Mouse (Mus musculus) liver, embryonic 16.5 days (tissue): ENCODE results near the gene Ednra. TPM values are rescaled to one million over a fixed set of nuclear protein-coding genes. Genes with fewer than 3 reads are reported as not detected.
A peak's percentile ranks its signal among the peaks of the same experiment; 100 is the strongest.

Experiments
- ATAC-seq: fragments of 200-750 bp; cut with Nextera tagmentation; 2 replicates; pipeline ENCODE4 v1.8.0; 2017; ENCODE audit warnings: low read depth, mild to moderate bottlenecking, moderate number of reproducible peaks, moderate library complexity
- H3K27ac ChIP-seq: fragments of 300-500 bp; sonication (generic); 2 replicates; pipeline ENCODE4 v1.5.1; 2014; ENCODE audit warnings: mild to moderate bottlenecking, low read length
- H3K27me3 ChIP-seq: fragments of 300-500 bp; sonication (generic); 2 replicates; pipeline ENCODE4 v1.6.1; 2014; ENCODE audit warnings: low read depth, low read length, mixed read lengths; ENCODE audit not compliant: control insufficient read depth, insufficient read depth
- H3K36me3 ChIP-seq: fragments of 300-500 bp; sonication (generic); 2 replicates; pipeline ENCODE4 v1.6.1; 2014; ENCODE audit warnings: mild to moderate bottlenecking; ENCODE audit not compliant: control insufficient read depth, insufficient read depth
- H3K4me1 ChIP-seq: fragments of 300-500 bp; sonication (generic); 2 replicates; pipeline ENCODE4 v1.6.1; 2014; ENCODE audit warnings: low read depth, low read length, mixed read lengths; ENCODE audit not compliant: control insufficient read depth
- H3K4me2 ChIP-seq: fragments of 300-500 bp; sonication (generic); 2 replicates; pipeline ENCODE4 v1.6.1; 2014; ENCODE audit warnings: low read depth, low read length, mixed read lengths
- H3K4me3 ChIP-seq: fragments of 300-500 bp; sonication (generic); 2 replicates; pipeline ENCODE4 v1.5.1; 2014; ENCODE audit warnings: low read depth, mild to moderate bottlenecking, low read length
- H3K9ac ChIP-seq: fragments of 300-500 bp; sonication (generic); 2 replicates; pipeline ENCODE4 v1.6.1; 2014; ENCODE audit warnings: low read depth, low read length
- H3K9me3 ChIP-seq: fragments of 300-500 bp; sonication (generic); replicated peaks from 2 replicates; pipeline ENCODE4 v1.6.1; 2016; ENCODE audit warnings: low read length; ENCODE audit not compliant: control insufficient read depth
- WGBS: fragments of 180-500 bp; shearing (Covaris S2); extraction: QIAGEN DNeasy Blood & Tissue Kit; methylation state at CpG from one replicate; pipeline ENCODE4 v1.1.7; 2014; ENCODE audit not compliant: insufficient replicate concordance; 5-methylcytosine and 5-hydroxymethylcytosine counted together
- polyA plus RNA-seq: library from polyadenylated mRNA; unstranded; fragments of >200 nt; fragmentation: Nextera tagmentation; extraction: Ambion mirVana; gene quantifications from 2 replicates; pipeline ENCODE4 v1.2.1, GENCODE M21; 2015

The Ednra gene
- polyA plus RNA-seq = 3.4 TPM in 2 replicates

DNA sequence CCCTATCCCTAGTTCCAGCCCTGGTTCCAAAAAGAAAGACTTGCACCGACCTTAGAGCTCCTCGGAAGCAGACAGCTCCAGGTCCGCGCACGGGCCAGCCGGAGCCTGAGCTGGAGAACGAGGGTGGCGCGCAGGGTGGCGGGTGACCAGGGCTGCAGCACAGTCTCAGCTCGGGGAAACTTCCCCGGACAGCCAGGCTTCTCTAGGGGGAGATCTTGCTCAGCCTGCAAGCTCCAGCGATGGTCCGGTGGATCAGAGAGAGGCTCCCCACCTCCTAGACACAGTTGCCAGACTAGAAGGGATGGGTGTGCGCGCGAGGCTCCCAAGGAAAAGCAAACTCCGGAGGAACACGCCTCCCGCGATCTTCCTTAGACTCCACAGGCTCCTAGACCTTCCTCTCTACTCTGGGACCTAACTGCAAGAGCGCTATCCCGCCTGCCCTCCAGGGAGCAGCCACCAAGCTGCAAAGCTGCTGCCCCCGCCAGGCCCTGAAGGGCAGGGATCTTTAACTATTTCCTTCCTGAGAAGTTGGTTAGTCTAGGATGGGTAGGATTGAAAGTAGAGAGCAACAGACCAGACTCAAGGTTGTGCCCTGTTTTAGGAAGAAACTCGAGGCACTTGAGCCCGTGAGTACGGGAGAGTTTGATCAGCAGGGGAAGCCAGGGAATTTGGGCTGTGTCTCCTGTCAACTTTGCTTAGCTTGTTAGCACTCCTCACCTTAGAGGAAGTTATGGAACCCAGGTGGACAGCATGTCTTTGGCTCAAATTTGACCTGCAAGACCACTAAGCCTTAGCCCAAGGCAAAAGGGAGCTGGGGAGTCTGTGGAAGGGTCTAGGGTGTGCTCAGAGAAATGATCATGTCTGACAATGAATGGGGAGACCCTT lies at the start of gene Ednra:
Gene Ednra (minus strand): TSS at position 419 of the 885 bp plus-strand sequence.
- peak within 1 kb of the TSS; percentile 37 for H3K9ac ChIP-seq
- ATAC-seq = peak; percentile 37; the same call in 1 of the 2 replicates
- WGBS = 3% methylated on average over 27 of the region's 27 CpGs

DNA sequence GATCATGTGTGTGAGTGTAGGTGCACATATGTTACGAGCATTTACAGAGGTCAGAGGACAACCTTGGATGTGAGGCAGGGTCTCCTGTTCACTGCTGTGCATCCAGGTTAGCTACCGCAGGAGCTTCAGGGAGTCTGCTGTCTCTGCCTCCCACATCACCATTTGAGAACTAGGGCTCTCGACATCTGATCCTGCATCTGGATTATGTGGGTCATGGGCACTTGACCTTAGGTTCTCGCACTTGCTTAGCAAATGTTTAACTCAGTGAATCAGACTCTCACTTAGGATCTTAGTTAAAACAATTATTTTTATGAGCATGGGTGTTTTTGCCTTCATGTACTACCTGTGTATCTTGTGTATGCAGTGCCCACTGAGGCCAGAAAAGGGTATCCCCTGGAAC lies 49.6 kb upstream of the Ednra start:
- ATAC-seq = no peak
- H3K36me3 ChIP-seq = no peaks in the 10 kb centered on the region

More for the DNA sequence above, at the start of gene Ednra:
- Histone ChIP-seq H3K36me3 (no peaks in the 10 kb centered on the region), H3K9me3 (no peaks in the 10 kb centered on the region), H3K4me2 (peak within 1 kb of the TSS; percentile 57), H3K27me3 (no peaks in the 10 kb centered on the region), H3K4me1 (no peaks in the 10 kb centered on the region; the same call in 1 of the 2 replicates), H3K4me3 (peak within 1 kb of the TSS; percentile 51), H3K27ac (peak within 1 kb of the TSS; percentile 53)

DNA sequence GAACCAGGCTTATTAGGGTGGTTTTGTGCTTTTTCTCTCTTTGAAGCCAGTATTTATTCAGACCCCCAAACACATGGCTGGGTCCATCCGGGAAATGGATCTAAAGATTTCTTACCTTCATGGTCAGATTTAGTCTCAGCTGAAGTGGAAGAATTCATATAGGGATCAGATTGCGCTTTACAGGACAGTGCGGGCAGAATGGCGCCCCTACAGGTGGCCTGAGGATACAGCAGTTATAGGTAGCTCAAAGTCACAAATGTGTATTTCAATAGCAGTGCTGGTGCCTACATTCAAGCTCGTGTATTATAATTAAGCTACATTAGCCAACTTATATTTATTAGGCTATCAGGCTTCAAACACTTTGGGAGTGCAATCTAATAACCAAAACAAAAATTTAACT lies 49.0 kb upstream of the Ednra start:
- ATAC-seq = no peak
- Histone ChIP-seq H3K4me1 (no peaks in the 10 kb centered on the region), H3K4me3 (no peak overlapping the region), H3K4me2 (no peak overlapping the region), H3K27me3 (no peaks in the 10 kb centered on the region), H3K36me3 (no peaks in the 10 kb centered on the region), H3K27ac (no peak overlapping the region), H3K9ac (no peak overlapping the region), H3K9me3 (no peaks in the 10 kb centered on the region)
- 56% methylated on average over 5 of the region's 5 CpGs for WGBS

More for the DNA sequence above, 49.6 kb upstream of the Ednra start:
- H3K4me2 ChIP-seq = no peak overlapping the region
- WGBS = 77% methylated on average over 4 of the region's 4 CpGs
- H3K27me3 ChIP-seq = no peaks in the 10 kb centered on the region
- H3K9ac ChIP-seq = no peak overlapping the region
- H3K4me1 ChIP-seq = no peaks in the 10 kb centered on the region
- no peak overlapping the region for H3K27ac ChIP-seq
- no peak overlapping the region for H3K4me3 ChIP-seq
- no peaks in the 10 kb centered on the region for H3K9me3 ChIP-seq

DNA sequence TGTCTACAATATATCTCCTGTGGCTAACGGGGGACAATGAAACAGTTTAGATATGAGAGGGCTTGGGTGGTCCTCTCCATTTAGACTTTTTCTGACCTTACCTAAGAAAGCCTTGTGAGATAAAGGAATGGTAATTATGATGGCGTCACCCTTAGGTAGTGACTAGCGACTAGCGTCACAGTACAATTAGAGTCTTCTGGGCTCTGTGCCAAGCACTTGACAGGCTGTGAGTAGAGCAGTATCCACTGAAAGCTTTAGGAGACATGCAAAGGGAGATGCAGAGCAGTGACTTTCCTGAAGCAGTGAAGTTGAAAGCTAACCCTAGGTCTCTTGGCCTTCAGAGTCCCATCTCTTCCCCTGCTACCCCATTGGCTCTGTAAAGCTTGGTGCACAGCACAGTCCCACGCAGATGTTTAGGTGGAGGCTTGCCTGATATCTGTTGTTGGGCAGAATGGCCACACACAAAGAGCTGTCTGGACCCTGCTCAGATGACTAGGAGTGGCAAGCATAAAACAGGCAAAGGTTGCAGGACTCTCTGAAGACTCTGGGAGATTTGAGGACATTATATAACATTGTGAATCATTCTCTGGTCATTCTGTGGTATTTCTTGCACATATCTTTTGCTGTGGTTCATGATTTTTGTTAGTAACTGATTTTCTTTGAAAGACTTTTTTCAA lies 48.1 kb upstream of the Ednra start:
- Histone ChIP-seq H3K9me3 (no peaks in the 10 kb centered on the region), H3K4me2 (no peak overlapping the region), H3K4me3 (no peak overlapping the region), H3K27me3 (no peaks in the 10 kb centered on the region), H3K36me3 (no peaks in the 10 kb centered on the region), H3K9ac (no peak overlapping the region), H3K4me1 (no peaks in the 10 kb centered on the region), H3K27ac (no peak overlapping the region)
- no peak for ATAC-seq
- 61% methylated on average over 5 of the region's 5 CpGs for WGBS

DNA sequence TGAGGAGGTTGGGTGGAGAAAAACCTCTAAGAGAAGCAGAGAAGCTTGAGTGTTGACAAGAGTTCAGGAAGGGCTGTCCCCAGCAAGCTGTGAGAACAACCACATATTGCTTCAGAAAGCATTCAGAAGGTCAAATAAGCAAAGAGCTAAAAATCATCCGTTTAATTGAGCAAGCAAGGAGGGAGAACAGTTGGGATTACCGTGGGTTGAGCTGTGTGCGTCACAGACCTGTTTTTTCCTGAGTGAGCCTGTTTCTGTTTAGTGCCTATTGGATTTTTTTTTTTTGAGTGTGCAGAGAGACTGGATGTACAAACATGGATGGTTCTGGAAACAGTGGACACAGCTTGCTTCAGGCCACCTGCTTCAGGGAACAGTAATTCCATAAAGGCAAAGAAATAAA lies 46.7 kb upstream of the Ednra start:
- no peak overlapping the region for H3K4me3 ChIP-seq
- H3K27me3 ChIP-seq = no peaks in the 10 kb centered on the region
- no peak overlapping the region for H3K9ac ChIP-seq
- no peak for ATAC-seq
- no peaks in the 10 kb centered on the region for H3K9me3 ChIP-seq
- H3K36me3 ChIP-seq = no peaks in the 10 kb centered on the region
- 51% methylated on average over 3 of the region's 3 CpGs for WGBS
- H3K27ac ChIP-seq = no peak overlapping the region
- no peak overlapping the region for H3K4me2 ChIP-seq
- no peaks in the 10 kb centered on the region for H3K4me1 ChIP-seq

DNA sequence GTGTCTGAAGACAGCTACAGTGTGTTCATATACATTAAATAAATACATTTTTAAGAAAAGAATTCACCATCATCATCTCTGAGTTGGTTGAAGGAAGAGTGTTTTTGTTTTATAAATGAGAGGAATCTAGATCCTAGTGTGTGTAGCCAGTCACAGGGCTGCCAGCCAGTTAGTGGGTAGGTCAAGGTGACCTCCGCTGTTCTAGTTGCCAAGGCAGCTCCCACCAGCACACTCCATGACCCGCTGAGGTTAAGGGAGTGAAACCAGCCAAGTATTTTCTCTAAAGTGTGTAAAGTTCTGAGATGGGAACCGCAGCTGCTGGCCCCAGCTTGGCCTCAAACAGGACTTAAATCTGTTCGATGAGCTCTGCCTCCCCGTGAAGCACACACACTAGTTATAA lies 44.7 kb upstream of the Ednra start:
- Histone ChIP-seq H3K4me1 (no peaks in the 10 kb centered on the region), H3K9ac (no peak overlapping the region), H3K27ac (no peak overlapping the region), H3K27me3 (no peaks in the 10 kb centered on the region), H3K9me3 (no peaks in the 10 kb centered on the region), H3K4me3 (no peak overlapping the region), H3K4me2 (no peak overlapping the region), H3K36me3 (no peaks in the 10 kb centered on the region)
- no peak for ATAC-seq
- 71% methylated on average over 5 of the region's 5 CpGs for WGBS

DNA sequence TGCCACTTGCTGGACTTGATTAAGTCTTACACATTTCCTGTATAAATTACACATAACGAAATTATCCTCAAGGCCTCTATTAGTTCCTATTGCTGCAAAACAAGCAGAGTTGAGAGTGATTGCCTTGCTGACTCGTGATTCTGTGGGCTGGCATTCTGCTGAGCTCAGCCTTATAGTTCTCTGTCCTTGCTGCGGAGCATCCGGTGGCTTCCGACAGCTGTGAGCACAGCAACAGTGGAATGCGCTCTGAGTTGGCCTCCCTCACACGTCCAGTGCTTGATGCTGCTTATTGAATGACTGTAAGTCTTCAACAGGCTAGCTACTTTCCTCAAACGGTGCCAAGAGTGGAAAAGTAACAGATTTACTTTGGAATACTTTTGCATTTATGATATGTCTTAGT lies 40.0 kb upstream of the Ednra start:
- no peaks in the 10 kb centered on the region for H3K9me3 ChIP-seq
- H3K4me3 ChIP-seq = no peak overlapping the region
- H3K9ac ChIP-seq = no peak overlapping the region
- no peaks in the 10 kb centered on the region for H3K27me3 ChIP-seq
- no peaks in the 10 kb centered on the region for H3K36me3 ChIP-seq
- peak; percentile 53 for ATAC-seq
- H3K4me2 ChIP-seq = no peak overlapping the region
- H3K27ac ChIP-seq = no peak overlapping the region
- 57% methylated on average over 8 of the region's 8 CpGs for WGBS
- no peaks in the 10 kb centered on the region for H3K4me1 ChIP-seq

DNA sequence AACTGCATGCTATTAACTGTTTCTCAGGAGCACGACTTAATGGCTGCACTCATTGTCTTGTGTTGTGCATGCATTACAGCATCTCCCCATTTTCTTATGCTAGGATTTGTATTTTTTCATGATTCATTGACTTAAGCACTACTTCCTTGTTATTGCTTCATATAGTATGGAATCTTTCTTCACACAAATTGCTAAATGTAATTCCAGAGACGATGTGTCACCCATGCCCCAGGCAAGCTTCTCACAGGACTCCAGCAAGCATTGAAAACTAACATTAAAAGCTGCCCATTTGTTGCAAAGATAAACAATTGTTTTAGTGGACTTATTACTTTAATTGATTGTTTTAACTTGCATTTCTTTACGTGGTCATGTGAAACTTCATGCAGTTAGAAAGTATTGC lies 38.7 kb upstream of the Ednra start:
- ATAC-seq = no peak
- H3K27me3 ChIP-seq = no peaks in the 10 kb centered on the region
- 50% methylated on average over 3 of the region's 3 CpGs for WGBS
- no peak overlapping the region for H3K9ac ChIP-seq
- H3K4me1 ChIP-seq = no peaks in the 10 kb centered on the region
- H3K4me2 ChIP-seq = no peak overlapping the region
- no peak overlapping the region for H3K4me3 ChIP-seq
- H3K36me3 ChIP-seq = no peaks in the 10 kb centered on the region
- no peaks in the 10 kb centered on the region for H3K9me3 ChIP-seq
- H3K27ac ChIP-seq = no peak overlapping the region

DNA sequence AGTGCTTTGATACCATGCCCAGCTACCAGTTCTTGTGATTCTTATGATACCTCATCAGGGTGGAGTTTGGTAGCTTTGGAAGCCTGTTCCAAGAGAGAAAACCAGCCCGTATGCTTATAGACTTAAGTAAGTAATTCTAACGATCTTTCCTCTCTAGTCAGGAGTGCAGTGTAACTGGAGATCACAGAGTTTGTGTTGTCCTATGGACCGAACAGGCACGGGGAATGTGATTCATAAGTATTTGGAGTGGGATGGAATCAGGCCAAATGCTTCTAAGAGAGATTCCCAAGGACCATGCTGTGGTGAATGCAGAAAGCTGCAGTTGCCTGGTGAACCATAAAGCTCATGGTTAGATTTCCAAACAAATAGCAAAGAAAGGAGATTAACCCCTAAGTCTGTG lies 31.2 kb upstream of the Ednra start:
- no peak for ATAC-seq
- 64% methylated on average over 4 of the region's 4 CpGs for WGBS

More for the DNA sequence above, 31.2 kb upstream of the Ednra start:
- no peak overlapping the region for H3K9ac ChIP-seq
- H3K27me3 ChIP-seq = no peaks in the 10 kb centered on the region
- no peaks in the 10 kb centered on the region for H3K4me1 ChIP-seq
- H3K4me2 ChIP-seq = no peak overlapping the region
- H3K27ac ChIP-seq = no peak overlapping the region
- H3K36me3 ChIP-seq = no peaks in the 10 kb centered on the region
- no peaks in the 10 kb centered on the region for H3K9me3 ChIP-seq
- H3K4me3 ChIP-seq = no peak overlapping the region
